Mouse (Mus musculus): ENCODE data around the gene Fam57a.
"Not testable (repeated sequence)": the region's sequence is repeated elsewhere in the genome, so short reads cannot be mapped to it uniquely, and the experiment has no call there.

DNA sequence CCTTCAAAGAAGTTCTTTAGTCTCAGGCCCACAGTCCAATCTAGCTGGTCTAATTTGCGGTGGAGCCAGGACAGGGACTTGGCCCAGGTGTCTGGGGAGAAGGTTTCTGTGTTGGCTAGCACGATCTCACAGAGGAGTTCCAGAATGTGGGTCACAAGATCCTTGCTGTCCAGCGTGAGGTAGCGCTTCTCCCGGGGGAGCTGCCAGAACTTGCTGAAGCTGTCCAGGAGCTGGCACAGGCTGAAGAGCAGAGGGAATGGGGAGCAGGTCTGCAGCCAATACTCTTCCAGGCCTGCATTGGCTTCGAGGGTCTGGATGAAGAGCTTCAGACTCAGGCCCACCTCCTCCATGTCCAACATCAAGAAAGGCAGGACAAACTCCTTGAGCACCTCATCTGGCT is 32.1 kb downstream of the Fam57a start:
- not testable (repeated sequence) for TF ChIP-seq CTCF (IDR thresholded peaks at IDR 0.05; ENCODE audit: control insufficient read depth, insufficient read depth, insufficient read length); MYOG (IDR thresholded peaks at IDR 0.05; ENCODE audit: control insufficient read depth, extremely low read depth, insufficient read length); USF1 (IDR thresholded peaks at IDR 0.05; ENCODE audit: low read depth)
